Mouse (Mus musculus) common myeloid progenitor, adult 5-6 weeks (primary cell): ENCODE data around the gene Pipox. TPM values are rescaled to one million over a fixed set of nuclear protein-coding genes. Genes with fewer than 3 reads are reported as not detected.

Experiments
- ATAC-seq: replicated peaks from 2 replicates; pipeline ENCODE4 v1.8.0; 2016; ENCODE audit warnings: low read depth, mild to moderate bottlenecking, moderate TSS enrichment, inconsistent platforms; ENCODE audit not compliant: poor library complexity, severe bottlenecking
- total RNA-seq: library from RNA; stranded (forward); fragments of 200-1000, 187-1606 nt; gene quantifications from 2 replicates; pipeline ENCODE4 v1.2.3, GENCODE M21; 2017

The Pipox gene
- total RNA-seq, 1 experiment from 2014 or later = not detected

DNA sequence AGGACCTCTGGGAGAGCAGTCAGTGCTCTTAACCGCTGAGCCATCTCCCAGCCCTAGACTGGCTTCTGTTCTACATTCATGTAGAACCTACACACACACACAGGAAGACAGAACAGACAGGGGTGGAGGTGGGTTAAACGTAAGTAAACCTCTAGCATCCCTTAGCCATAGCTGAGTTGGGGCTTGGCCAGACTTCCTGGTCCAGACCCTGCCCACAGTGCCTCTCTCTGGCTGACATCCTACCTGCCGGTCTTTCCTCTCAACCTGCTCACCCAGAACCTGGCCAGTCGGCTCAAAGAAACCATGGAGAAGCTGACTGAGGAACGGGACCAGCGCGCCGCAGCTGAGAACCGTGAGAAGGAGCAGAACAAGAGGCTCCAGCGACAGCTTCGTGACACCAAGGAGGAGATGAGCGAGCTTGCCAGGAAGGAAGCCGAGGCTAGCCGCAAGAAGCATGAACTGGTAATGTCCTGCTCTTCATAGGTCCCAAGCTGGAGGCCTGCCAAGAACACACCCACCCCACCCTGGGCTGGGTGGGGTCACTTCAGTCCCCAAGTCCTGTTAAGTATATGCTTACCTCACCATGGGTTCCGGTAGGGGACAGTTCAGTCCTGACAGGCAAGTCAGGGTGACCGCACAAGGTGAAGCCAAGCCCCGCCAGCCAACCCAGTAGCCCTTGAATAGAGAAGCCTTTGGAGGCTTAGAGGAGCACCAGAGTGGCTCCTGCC is 40.8 kb downstream of the Pipox start:
- no peak for ATAC-seq

DNA sequence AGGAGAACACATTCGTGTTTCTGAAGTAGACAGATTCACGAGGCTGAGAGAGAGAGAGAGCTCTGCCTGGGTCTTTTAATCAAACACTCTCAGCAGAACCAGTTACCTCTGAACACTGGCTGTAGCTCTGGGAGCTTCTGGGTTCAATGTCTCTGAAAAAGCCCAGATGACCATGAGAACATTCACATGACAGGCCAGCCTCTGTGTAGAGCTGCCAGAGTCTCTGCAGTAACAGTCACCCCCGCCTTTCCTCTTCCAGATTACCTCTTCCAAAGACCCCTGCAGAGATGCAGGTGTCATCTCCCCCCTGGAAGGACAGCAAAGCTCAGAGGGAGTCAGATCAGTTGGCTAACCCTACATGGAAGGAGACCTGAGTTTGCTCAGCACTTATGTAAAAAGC is 41.7 kb downstream of the Pipox start:
- no peak for ATAC-seq

DNA sequence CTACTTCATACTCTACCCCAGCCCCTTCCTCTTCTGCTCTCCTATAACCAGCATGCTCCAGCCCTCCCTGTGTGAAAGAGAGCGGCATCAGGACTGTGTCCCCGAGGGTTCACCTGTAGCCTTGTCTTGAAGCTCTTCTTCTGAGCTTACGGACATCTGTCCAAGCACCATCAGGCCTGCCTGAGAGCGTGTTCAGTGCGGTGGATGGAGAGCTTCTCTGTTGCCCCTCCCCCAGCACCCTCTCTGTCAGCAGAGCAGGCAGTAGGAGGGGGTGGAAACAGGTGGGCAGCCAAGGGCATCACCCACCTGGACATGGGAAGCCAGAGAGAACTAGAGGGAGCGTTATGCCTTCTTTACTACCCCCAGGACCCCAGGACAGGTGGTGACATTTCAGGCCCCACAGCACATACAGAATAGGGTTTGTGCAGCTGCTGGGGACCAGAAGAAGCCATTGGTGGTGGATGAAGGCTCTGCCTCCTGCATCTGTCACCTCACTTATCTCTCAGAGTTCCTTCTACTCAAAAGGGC is 42.3 kb downstream of the Pipox start:
- ATAC-seq = no peak

DNA sequence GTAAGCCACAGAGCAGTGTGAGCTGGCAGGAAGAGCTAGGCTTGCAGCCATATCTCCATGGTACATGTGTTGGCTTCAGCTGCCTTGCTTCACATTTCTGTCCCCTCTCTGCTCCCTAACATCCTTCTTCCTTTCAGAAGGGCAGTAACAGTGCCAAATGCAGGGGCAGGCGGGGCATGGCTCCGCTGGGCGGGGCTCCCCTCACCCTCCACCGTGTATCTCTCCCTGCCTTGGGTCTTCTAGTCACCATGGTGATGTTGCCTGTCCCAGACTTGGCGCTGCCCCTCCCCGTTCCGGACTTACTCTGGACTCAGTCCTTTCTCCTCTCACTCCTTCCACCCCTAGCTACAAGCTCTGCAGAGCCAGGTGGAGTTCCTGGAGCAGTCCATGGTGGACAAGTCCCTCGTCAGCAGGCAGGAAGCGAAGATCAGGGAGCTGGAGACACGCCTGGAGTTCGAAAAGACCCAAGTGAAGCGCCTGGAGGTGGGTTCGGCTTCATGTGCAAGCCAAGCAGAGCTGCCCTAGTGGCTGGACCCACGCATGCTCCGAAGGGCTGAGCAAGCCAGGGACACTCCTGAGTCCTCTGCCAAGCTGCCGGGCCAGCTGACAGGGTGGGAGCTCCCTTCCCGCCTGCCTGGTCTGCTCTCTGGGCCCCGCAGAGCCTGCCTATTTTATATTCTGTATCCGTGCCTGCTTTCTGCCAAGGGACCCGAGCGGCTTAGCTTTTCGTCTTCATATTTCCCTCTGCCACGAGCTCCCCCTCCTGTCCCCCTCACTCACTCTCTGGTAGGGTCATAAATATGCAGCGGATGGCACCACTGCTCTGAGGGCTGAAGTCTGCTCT is 43.3 kb downstream of the Pipox start:
- no peak for ATAC-seq

DNA sequence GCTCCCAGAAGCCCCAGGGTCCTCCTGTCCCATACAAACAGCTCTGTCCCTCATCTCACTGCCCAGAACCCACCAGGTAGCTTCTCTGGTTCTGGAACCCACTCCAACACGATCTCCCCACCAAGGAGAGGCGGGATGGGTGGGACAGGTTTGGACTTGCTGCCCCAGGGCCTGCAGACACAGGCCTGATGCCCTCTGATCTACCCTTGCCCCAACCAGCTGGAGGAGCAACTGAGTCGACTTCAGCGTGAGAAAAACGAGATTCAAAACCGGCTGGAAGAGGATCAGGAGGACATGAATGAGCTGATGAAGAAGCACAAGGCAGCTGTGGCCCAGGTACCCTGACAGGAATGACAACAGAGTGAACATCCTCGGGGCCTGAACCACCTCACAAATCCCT is 44.7 kb downstream of the Pipox start:
- ATAC-seq = no peak

DNA sequence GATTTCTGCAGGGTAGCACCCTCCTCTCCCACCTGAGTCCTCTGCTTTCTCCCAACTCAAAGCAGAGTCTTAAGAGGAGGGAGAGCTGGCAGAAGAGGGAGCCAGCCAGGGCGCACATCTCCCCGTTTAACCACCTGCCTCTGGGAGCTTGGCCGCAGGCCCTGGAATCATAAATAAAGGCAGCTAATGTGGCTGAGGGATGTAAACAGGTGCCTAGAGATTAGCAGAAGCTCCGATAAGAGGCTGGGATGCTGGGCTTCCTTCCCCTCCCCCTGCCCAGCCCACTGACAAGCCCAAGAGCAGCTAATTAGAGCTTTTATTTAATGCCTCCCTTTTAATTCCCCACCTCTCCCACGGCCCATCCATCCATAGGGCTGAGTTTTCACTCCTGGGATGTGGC is 45.8 kb downstream of the Pipox start:
- ATAC-seq = no peak

DNA sequence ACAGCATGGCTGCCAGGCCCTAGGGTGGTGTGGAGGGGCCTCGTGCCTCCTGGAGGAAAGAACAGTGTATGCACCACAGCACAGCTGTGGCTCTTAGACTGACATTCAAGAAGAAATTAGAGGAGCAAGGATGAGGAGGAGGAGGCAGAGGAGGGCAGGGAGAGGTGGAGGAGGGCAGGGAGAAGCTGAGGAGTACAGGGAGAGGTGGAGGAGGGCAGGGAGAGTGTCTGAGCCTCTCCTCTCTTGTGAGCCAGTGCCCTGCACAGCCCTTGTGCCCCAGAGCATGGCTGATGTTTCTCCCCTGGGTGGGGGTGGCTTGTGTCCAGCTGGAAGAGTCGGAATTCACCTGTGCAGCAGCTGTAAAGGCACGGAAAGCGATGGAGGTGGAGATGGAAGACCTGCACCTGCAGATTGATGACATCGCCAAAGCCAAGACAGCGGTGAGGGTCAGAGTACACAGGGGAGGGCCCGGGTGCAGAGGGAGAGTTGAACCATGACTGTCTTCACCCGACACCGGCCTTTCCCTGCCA is 46.2 kb downstream of the Pipox start:
- no peak for ATAC-seq

DNA sequence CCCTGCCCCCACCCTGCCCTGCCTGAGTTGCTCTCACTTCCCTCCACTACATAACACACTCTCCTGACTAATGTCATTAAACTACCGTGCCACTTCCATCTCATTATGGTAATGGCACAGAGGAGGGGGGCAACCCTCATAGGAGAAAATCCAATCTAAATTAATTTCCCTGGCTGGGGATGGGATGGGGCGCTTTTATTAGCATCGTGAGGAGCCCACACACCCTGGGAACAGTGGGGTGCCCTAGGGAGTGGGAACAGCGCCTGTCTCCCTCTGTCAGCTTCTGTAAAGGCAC is 50.0 kb downstream of the Pipox start:
- no peak for ATAC-seq

DNA sequence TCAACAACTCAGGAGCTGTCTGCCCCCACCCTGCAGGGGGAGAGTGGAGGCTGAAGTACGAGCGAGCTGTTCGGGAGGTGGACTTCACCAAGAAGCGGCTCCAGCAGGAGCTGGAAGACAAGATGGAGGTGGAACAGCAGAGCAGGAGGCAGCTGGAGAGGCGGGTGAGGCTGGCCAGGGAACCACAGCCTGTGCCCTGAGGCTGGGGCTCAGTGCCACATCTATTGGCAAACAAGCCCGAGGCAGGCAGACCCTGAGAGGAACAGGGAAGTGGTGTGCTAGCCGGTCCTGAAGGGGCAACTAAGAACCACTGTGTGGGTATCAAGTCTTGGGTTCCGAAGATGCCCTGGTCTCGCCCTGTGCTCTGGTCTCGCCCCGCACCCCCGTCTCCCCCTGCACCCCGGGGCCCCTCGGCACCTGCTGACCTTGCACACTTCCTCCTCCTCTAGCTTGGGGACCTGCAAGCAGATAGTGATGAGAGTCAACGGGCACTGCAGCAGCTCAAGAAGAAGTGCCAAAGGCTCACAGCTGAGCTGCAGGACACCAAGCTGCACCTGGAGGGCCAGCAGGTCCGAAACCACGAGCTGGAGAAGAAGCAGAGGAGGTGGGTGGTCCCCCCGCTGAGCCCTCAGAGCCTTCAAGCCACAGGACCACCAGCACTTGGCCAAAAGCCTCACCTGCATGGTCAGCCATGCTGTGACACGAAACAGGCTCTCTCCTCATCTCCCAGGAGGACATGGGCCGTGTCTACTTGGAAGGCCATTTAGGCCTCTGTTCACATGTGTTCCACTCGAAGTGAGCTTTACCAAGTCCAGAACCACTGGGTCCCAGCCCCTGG is 50.6 kb downstream of the Pipox start:
- no peak for ATAC-seq

DNA sequence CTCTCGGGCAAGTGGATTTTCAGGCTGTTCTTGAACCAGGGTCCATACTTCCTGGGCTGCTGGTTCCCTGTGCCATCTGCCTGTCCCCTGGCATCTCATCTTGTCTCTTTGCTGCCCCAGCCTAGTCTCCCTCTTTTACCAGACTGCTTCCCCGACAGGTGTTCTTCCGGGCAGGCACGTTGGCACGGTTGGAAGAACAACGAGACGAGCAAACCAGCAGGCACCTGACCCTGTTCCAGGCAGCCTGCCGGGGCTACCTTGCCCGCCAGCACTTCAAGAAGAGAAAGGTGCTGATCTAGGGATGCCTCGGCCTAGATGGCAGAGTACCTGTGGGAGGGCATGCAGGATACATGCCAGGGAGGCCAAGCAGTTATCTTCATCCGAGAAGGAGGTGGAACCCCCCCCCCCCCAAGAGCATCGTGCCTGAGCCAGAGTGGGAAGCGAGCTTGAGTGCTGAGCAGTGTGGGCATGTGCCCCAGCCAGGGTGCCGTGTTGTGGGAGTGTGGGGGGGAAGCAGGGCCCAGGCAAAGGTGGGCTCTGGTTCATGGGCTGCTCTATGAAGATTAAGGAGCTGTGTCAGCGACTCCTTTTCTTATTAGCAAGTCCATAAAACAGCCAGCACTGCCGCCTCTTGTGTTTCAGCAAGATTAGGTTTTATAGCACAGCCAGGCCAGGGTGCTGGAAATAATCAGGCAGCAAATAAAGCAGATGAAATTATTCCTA is 53.2 kb downstream of the Pipox start:
- ATAC-seq = no peak

DNA sequence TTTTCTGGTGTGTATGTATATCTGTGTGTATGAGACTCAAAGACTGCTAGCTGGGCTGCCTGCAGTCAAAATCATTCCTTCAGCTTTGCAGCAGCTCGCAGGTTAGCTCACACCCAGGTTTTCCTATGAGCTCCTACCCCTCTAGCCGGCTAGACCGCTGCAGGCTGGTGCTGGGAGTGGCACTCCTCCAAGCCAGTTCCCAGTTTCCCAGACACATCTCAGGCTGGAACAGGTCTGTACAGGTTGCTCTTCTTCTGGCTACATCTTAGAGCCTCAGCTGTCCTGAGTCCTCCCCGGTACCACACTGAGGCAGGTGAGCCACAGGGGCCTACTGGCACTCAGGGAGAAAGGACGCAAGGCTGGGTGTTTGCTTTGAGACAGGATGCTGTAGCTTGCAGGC is 56.0 kb downstream of the Pipox start:
- ATAC-seq = no peak

DNA sequence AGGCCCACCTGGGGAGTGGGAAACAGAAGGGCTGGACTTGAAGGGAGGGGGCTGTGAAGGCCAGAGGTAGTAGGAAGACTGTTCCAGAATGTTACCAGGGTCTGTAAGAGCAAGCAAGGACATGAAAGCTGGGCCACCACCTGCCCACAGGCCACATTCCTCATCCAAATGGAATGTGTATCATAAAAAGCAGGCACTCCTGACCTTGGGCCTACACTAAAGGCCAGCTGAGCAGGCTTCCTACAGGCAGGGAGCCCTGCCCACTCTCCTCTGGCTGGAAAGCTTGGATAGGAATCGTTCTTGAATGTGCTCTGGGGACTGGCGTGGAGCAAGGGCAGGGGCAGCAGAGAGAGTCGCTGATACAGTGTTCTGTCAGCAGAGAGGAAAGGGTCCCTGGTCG is 57.1 kb downstream of the Pipox start:
- ATAC-seq = no peak

DNA sequence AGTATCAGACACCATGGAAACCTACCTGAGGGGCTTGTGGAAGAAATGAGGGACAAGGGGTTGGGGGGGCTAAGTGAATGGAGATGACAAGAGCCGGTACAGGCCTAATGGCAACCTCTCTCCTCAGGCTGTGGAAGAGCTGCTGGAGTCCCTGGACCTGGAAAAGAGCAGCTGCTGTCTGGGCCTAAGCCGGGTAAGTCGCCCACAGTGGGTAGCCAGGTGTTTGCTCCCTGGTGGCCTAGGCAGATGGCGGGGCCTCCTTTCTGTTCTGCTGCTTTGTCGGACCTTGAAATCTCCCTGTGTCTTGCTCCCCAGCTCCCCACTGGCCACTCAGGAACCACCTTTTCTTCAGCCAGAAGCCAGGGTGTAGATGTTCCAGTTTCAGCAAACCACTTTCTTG is 57.6 kb downstream of the Pipox start:
- ATAC-seq = no peak

DNA sequence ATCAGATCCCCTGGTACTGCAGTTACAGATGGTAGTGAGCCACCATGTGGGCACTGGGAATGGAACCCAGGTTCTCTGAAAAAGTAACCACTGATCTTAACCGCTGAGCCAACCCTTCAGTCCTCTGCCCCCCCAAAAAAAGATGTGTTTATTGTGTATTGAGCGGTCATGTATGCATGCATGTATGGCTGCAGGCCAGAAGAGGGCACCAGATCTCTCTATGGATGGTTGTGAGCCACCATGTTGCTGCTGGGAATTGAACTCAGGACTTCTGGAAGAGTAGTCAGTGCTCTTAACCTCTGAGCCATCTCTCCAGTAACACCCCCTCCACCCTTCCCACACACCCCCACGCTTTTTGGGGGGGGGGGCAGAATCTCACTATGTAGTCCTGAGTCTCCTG is 58.8 kb downstream of the Pipox start:
- no peak for ATAC-seq

DNA sequence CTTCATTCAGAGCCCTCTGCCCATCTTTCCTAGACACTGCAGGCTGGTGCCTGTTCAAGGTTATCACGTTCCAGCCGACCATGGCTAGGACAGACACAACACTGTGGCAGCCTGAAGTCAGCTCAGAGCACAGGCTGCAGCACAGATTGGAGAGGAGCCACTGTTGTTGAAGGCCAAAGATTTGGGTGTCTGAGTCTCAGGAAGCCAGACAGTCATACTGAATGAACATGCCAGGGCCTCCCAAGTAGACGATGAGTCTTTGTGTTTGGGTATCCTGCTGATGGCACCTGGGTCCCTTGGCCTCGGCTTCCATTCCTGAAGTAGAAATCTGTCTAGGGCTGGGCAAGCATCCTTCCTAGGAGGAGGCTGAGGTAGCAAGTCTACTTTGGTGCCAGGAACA is 61.4 kb downstream of the Pipox start:
- ATAC-seq = no peak

DNA sequence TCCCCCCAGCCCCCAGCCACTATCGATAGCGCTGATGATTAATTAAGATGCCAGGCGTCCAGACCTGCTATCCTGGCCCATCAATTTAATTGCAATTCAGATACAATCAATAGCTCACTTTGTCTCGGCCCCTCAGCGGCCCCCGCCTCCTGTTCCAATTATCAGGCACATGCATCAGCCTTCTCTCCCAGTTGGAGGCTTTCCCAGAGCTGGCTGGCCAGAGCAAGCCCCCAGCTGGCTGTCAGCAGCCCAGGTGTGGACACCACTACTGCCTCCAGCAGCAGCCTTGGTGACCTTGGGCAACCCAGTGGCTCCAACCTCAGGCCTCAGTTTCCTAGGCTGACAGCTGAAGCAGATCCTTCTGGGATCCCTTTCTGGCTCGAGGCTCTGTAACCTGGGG is 63.0 kb downstream of the Pipox start:
- no peak for ATAC-seq
